Mouse (Mus musculus): Measurements from ENCODE around the gene Smco1.

DNA sequence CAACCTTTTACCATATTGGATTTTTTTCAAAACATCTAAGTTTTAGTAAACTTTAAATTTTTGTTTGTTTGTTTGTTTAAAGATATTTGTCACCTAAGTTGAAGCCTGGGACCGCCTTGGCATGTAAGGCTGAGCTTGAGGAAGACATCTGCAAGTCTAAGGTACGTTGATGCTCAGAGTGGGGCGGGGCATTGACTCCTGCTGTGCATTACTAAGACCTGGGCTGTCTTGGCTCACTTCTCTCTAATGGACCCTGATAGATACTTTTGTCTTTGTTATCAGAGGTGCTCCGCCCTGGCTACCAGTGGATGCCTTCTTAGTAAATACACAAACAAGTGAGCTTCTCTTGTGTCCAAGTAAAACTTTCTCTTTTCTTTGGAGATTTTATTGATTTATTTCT is 20.6 kb downstream of the Smco1 start:
- TF ChIP-seq CTCF (IDR thresholded peaks at IDR 0.05; ENCODE audit: low read depth, low read length) (no peak), POLR2A (IDR thresholded peaks at IDR 0.05; ENCODE audit: extremely low read depth, insufficient read depth, low read length) (no peak)

Measured in liver, adult 2 months (tissue).